Mouse (Mus musculus) left cerebral cortex, postnatal 36 days (tissue): ENCODE results near the gene Prkg2. TPM values are rescaled to one million over a fixed set of nuclear protein-coding genes. Genes with fewer than 3 reads are reported as not detected.

Experiments
- DNase-seq, 2 experiments: peaks; one replicate each; pipeline ENCODE4 v3.0.0; 2021 to 2022; ENCODE audit warnings: low spot score in 2 of 2, mixed read lengths in 1 of 2
- intact Hi-C: fragments of 180-260 bp; cut with DNase I; formaldehyde crosslinking; loops from one replicate; pipeline ENCODE4 v1.15.1; 2025
- total RNA-seq, 2 experiments: library from RNA; stranded (reverse); gene quantifications; 2 replicates each; pipeline ENCODE4 v1.2.3; 2021

Prkg2 gene
- total RNA-seq, 2 experiments from 2014 or later = 10.6 to 16.1 TPM

- DNase-seq = no peak
- intact Hi-C loops = no loop called here
Observed at GRCm38 (mm10) chr5:98936650-98937049, 100.5 kb downstream of the Prkg2 start.

- DNase-seq = no peak
- intact Hi-C loops = no loop called here
Observed at GRCm38 (mm10) chr5:98935930-98936329, 101.2 kb downstream of the Prkg2 start.

GRCm38 (mm10) chr5:98922921-98923320 lies 114.2 kb downstream of the Prkg2 start:
- no peak for DNase-seq
- intact Hi-C loops = no loop called here

DNA sequence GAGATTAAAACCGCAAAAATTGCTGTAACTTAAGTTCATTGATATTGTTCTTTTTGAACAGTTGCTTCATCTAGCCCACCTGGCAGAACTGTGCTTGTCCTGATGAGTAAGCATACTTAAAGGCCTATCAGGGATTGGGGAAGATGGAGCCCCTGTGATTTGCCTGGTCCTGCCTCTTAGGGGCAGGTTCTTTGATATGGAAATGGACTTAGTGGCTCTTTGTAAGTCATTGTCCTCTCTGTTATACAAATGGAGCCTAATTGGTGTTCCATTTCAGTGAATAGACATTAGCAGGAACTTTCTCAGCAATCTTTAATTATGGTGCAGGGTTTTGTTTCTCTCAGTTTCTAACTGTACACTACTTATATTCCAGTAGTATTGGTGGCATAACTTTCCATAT lies 115.5 kb downstream of the Prkg2 start:
- no peak for DNase-seq
- intact Hi-C loops = no loop called here

DNA sequence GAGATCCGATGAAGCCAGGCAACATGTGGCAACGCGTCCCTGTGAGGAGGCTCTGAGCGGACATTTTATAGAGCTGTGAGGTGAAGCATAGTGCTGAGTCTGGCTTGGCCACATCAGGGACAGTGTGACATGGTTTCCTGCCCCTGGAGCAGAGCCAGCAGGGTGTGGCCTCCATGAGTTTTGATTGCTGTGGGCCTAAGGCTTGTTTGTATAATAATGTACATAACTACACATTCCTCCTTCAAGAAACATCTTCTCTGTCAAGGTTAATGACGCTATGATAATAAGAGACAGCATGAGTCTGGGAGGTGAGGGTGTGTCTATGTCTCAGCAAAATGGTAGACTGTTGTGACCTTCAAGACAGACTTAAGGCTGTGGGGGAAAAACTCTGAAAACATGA lies 118.4 kb downstream of the Prkg2 start:
- no peak for DNase-seq
- intact Hi-C loops = no loop called here

GRCm38 (mm10) chr5:98902339-98902738 lies 134.8 kb downstream of the Prkg2 start:
- intact Hi-C loops = loop anchor here (10.0 kb wide), 1 partner anchor 252 kb away; no protein-coding TSS in a partner anchor
- DNase-seq = no peak

DNA sequence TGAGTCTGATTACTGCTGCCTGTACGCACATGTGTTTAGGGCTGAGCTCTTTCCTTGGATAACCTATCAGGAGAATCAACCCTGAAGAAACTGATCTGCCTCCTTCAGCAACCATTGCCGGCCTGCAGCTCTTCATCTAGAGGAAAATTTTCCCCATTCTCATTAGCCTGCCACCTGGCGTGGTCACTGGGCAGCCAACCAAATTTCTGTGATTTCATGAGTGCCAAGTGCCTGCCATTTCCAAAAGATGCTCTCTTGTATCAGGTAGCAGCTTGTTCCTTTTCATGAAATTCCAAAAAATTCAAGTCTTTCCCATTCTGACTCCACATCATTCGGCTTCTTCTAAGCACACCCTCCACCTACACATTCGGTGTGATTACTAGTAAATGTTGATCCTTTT lies 136.2 kb downstream of the Prkg2 start:
- DNase-seq = no peak
- intact Hi-C loops = loop anchor here (10.0 kb wide), 1 partner anchor 254 kb away; no protein-coding TSS in a partner anchor

DNA sequence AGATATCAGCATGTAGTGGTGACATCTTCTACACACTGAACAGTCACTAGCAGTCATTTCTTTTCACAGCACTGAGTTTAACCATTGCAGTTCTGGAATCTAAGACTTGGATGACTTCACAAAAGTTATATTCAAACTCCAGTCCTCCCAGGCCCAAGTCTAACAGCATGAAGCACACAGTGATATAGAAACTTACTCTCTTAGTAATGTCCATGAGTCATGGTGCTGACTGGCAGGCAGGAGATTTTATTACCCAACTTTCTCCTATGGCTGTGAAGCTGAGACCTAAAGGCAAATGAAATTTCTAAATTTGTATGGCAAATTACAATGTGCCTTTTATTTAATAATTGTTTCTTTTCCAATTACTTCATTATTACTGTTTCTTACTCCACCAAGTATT lies 139.2 kb downstream of the Prkg2 start:
- intact Hi-C loops = no loop called here
- no peak for DNase-seq

DNA sequence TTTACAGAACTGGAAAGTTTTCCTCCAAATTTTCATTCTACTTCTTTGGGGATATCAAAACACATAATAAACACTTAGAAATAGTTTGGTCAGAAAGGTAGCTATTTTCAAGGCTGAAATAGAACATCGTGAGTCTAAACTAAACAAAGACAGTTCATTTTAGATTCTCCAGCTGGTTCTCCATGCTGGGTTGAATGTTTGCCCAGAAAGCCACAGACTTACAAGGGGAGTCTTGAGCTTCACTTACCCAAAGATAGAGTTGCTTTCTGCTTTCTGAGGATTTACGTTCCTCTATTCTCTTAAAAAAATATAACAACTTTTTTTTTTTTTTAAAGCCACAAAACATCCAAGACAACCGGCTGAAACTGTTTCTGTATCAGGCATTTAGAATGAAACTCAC lies 142.9 kb downstream of the Prkg2 start:
- intact Hi-C loops = no loop called here
- DNase-seq = no peak

DNA sequence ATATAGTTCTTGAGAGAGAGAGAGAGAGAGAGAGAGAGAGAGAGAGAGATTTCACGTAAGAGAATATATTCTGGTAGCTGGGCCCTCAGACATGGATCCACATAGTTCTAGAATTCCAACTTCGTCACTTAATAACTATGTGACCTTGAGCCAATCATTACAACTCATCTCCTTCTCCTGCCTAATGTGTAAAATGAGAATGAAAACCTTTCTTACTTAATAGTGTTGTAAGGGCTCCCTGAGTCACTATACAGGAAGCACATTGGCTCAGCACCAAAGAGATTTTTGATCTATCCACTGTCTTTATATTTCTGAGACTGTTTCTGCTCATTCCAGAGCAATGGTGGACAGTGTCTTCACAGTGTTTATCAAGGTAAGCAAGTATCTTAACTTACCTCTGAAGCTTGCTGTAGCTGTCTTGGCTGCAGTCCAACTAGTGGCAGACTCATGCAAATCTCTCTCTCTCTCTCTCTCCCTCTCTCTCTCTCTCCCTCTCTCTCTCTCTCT lies 146.6 kb downstream of the Prkg2 start:
- intact Hi-C loops = no loop called here
- DNase-seq = no peak

- intact Hi-C loops = no loop called here
- DNase-seq = no peak
Observed at GRCm38 (mm10) chr5:98882096-98882495, 155.1 kb downstream of the Prkg2 start.

Other genes with a start within 250 kb of the Prkg2 start
- gene Bmp3, start 182.9 kb downstream of the Prkg2 start, total RNA-seq = 10 to 100 TPM; 14.2 to 16.2 TPM